ENCODE assay signal across 12 mouse cellular contexts in genomic region chr10:68100506-68100905, GRCm38 (mm10).
"Had no signal": no experiment of that assay in that cellular context is flagged by ENCODE, and none has a peak within 500 bp of the region (broad histone marks: within the 10 kb centered on the region; RNA-seq: fewer than 3 reads in every experiment).

No protein-coding gene starts in this region.

- H3K27ac ChIP-seq: limb, embryonic 15.5 days; liver, embryonic 12.5 days; midbrain, embryonic 12.5 days had no signal

- ATAC-seq: liver, embryonic 12.5 days had no signal

- H3K4me2 ChIP-seq: limb, embryonic 15.5 days; liver, embryonic 12.5 days; lung, embryonic 14.5 days; midbrain, embryonic 12.5 days had no signal

- DNase-seq: kidney, adult 8-10 months; kidney, postnatal 14 days; layer of hippocampus, adult 9-11 months; layer of hippocampus, postnatal 36 days; lung, embryonic 14.5 days; lung, postnatal 10 days; lung, postnatal 4 days; right cerebral cortex, postnatal 14 days; thymus, postnatal 36 days had no signal

- H3K27me3 ChIP-seq: limb, embryonic 15.5 days; liver, embryonic 12.5 days; midbrain, embryonic 12.5 days had no signal

- H3K9me3 ChIP-seq: limb, embryonic 15.5 days; liver, embryonic 12.5 days; midbrain, embryonic 12.5 days had no signal

- H3K4me3 ChIP-seq: limb, embryonic 15.5 days; liver, embryonic 12.5 days; midbrain, embryonic 12.5 days had no signal

- H3K9ac ChIP-seq: limb, embryonic 15.5 days; liver, embryonic 12.5 days; lung, embryonic 14.5 days; midbrain, embryonic 12.5 days had no signal
